Mouse (Mus musculus): ENCODE measurements around the gene Hes3. TPM values are rescaled to one million over a fixed set of nuclear protein-coding genes. Genes with fewer than 3 reads are reported as not detected.

Gene Hes3
- polyA plus RNA-seq (2014; fragmentation: Nextera tagmentation; extraction: Ambion mirVana) = 1.6 and 2.3 TPM in 2 replicates

GRCm38 (mm10) chr4:152291562-152291961, at the start of gene Hes3:
Gene Hes3 (minus strand): TSS chr4:152291662.
- Histone ChIP-seq H3K4me1 (ENCODE audit: control insufficient read depth, insufficient read depth, low read length) (peaks cover 59% of the 10 kb centered on the region), H3K4me3 (ENCODE audit: low read depth, low read length) (peak within 1 kb of the TSS; percentile 23), H3K9me3 (ENCODE audit: control insufficient read depth, low read length) (no peaks in the 10 kb centered on the region), H3K27me3 (ENCODE audit: control insufficient read depth, insufficient read depth, low read length) (peaks cover 56% of the 10 kb centered on the region), H3K4me2 (ENCODE audit: low read depth) (peak within 1 kb of the TSS; percentile 47), H3K27ac (ENCODE audit: low read depth, low read length) (no peak within 1 kb of the TSS), H3K9ac (ENCODE audit: low read length) (peak within 1 kb of the TSS; percentile 45), H3K36me3 (ENCODE audit: control insufficient read depth, insufficient read depth, low read length) (no peaks in the 10 kb centered on the region)
- WGBS = 21% methylated on average over 6 of the region's 6 CpGs
- DNase-seq (ENCODE audit: low spot score) (no peak), ATAC-seq (ENCODE audit: insufficient read depth, low FRiP score, low TSS enrichment) (no peak)

DNA sequence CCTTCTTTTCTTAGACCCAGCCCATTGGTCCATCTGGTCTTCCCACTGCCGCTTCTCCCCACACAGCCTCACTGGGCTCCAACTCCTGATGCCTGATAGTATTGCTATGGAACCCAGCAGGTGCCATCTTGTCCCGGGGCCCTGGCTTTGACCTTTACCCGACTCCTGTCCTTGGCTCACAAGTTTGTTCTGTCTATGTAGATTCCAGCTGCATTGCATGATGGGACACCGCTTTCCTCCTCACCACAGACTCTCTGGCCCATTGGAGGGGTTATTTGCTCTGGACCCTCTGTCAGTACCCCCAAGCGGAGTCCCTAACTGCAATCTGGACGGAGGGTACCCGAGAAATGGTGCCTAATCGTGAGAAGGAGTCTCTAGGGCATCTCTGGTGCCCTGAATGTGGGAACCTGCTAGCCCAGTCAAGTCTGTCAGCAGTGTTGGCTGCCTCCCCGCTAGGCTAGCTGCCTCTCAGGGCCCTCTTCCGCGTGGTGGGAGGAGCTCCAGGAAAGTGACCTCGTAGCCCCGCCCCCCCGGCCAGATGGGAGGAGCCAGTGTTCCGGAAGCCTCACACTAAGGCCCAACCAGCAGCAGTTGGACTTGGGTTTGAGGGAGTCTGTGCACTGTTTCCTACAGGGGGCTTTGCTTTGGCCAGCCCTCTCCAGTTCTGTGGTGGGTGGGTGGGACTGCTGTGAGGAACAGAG, 49.3 kb upstream of the Hes3 start:
- Histone ChIP-seq H3K4me2 (ENCODE audit: low read depth) (no peak overlapping the region), H3K27ac (ENCODE audit: low read depth, low read length) (no peak overlapping the region), H3K9ac (ENCODE audit: low read length) (no peak overlapping the region), H3K4me3 (ENCODE audit: low read depth, low read length) (no peak overlapping the region), H3K9me3 (ENCODE audit: control insufficient read depth, low read length) (no peaks in the 10 kb centered on the region), H3K36me3 (ENCODE audit: control insufficient read depth, insufficient read depth, low read length) (no peaks in the 10 kb centered on the region), H3K4me1 (ENCODE audit: control insufficient read depth, insufficient read depth, low read length) (peaks cover 14% of the 10 kb centered on the region), H3K27me3 (ENCODE audit: control insufficient read depth, insufficient read depth, low read length) (peaks cover 40% of the 10 kb centered on the region)
- 32% methylated on average over 15 of the region's 15 CpGs for WGBS
- DNase-seq (ENCODE audit: low spot score) (no peak), ATAC-seq (ENCODE audit: insufficient read depth, low FRiP score, low TSS enrichment) (no peak)

GRCm38 (mm10) chr4:152339293-152339790, 47.9 kb upstream of the Hes3 start:
- H3K4me3 ChIP-seq (ENCODE audit: low read depth, low read length) = peak overlapping the region; percentile 54
- H3K4me2 ChIP-seq (ENCODE audit: low read depth) = peak overlapping the region; percentile 95
- H3K9me3 ChIP-seq (ENCODE audit: control insufficient read depth, low read length) = no peaks in the 10 kb centered on the region
- peaks cover 14% of the 10 kb centered on the region for H3K4me1 ChIP-seq (ENCODE audit: control insufficient read depth, insufficient read depth, low read length)
- H3K36me3 ChIP-seq (ENCODE audit: control insufficient read depth, insufficient read depth, low read length) = peaks cover under 1% of the 10 kb centered on the region; the same call in 1 of the 2 replicates
- ATAC-seq (ENCODE audit: insufficient read depth, low FRiP score, low TSS enrichment) (no peak), DNase-seq (ENCODE audit: low spot score) (no peak)
- peaks cover 40% of the 10 kb centered on the region for H3K27me3 ChIP-seq (ENCODE audit: control insufficient read depth, insufficient read depth, low read length)
- WGBS = 1% methylated on average over 20 of the region's 26 CpGs
- peak overlapping the region; percentile 60 for H3K9ac ChIP-seq (ENCODE audit: low read length)
- no peak overlapping the region for H3K27ac ChIP-seq (ENCODE audit: low read depth, low read length)

- H3K4me3 ChIP-seq (ENCODE audit: low read depth, low read length) = peak within 1 kb of the TSS; percentile 54
- peak within 1 kb of the TSS; percentile 95 for H3K4me2 ChIP-seq (ENCODE audit: low read depth)
- H3K4me1 ChIP-seq (ENCODE audit: control insufficient read depth, insufficient read depth, low read length) = peaks cover 14% of the 10 kb centered on the region
- H3K27me3 ChIP-seq (ENCODE audit: control insufficient read depth, insufficient read depth, low read length) = peaks cover 40% of the 10 kb centered on the region
- peaks cover 3% of the 10 kb centered on the region; the same call in 1 of the 2 replicates for H3K36me3 ChIP-seq (ENCODE audit: control insufficient read depth, insufficient read depth, low read length)
- H3K27ac ChIP-seq (ENCODE audit: low read depth, low read length) = no peak within 1 kb of the TSS
- DNase-seq (ENCODE audit: low spot score) (no peak), ATAC-seq (ENCODE audit: insufficient read depth, low FRiP score, low TSS enrichment) (0 out of 2 replicates have a peak, but pooled peaks have one; percentile 21)
- H3K9me3 ChIP-seq (ENCODE audit: control insufficient read depth, low read length) = no peaks in the 10 kb centered on the region
- peak within 1 kb of the TSS; percentile 60 for H3K9ac ChIP-seq (ENCODE audit: low read length)
- WGBS = 1% methylated on average over 43 of the region's 120 CpGs
Measured at GRCm38 (mm10) chr4:152338419-152339292, 47.2 kb upstream of the Hes3 start, which contains the start of gene Chd5. Gene Chd5 (plus strand): TSS chr4:152338651.

DNA sequence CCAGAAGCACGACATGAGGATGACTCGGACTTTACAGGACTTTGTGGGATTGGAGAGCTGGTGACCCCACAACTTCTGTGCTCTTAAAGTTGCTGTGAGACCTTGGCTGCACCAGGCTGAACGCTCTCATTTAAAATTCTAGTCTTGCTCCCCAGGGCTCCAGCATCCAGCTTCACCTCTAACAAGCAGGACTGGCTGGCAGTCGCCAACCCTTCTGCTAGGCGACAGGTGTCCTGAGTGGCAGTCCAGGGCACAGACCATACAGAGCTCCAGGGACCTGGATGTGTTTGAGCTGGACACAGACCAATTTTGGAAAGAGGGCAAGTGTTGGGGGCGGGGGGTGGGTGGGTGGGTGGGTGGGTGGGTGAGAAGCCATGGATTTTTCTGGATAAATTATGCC, 46.3 kb upstream of the Hes3 start:
- Histone ChIP-seq H3K4me3 (ENCODE audit: low read depth, low read length) (no peak overlapping the region), H3K4me2 (ENCODE audit: low read depth) (no peak overlapping the region), H3K9me3 (ENCODE audit: control insufficient read depth, low read length) (no peaks in the 10 kb centered on the region), H3K9ac (ENCODE audit: low read length) (no peak overlapping the region), H3K4me1 (ENCODE audit: control insufficient read depth, insufficient read depth, low read length) (peaks cover 14% of the 10 kb centered on the region), H3K36me3 (ENCODE audit: control insufficient read depth, insufficient read depth, low read length) (peaks cover 9% of the 10 kb centered on the region), H3K27me3 (ENCODE audit: control insufficient read depth, insufficient read depth, low read length) (peaks cover 40% of the 10 kb centered on the region), H3K27ac (ENCODE audit: low read depth, low read length) (no peak overlapping the region)
- DNase-seq (ENCODE audit: low spot score) = no peak
- WGBS = 28% methylated on average over 6 of the region's 6 CpGs
- ATAC-seq (ENCODE audit: insufficient read depth, low FRiP score, low TSS enrichment) = no peak

- Histone ChIP-seq H3K27ac (ENCODE audit: low read depth, low read length) (no peak overlapping the region), H3K27me3 (ENCODE audit: control insufficient read depth, insufficient read depth, low read length) (peaks cover 14% of the 10 kb centered on the region), H3K4me3 (ENCODE audit: low read depth, low read length) (no peak overlapping the region), H3K4me2 (ENCODE audit: low read depth) (no peak overlapping the region), H3K9ac (ENCODE audit: low read length) (no peak overlapping the region), H3K9me3 (ENCODE audit: control insufficient read depth, low read length) (no peaks in the 10 kb centered on the region), H3K36me3 (ENCODE audit: control insufficient read depth, insufficient read depth, low read length) (peaks cover 27% of the 10 kb centered on the region), H3K4me1 (ENCODE audit: control insufficient read depth, insufficient read depth, low read length) (peaks cover 2% of the 10 kb centered on the region; the same call in 1 of the 2 replicates)
- WGBS = 94% methylated on average over 12 of the region's 12 CpGs
- ATAC-seq (ENCODE audit: insufficient read depth, low FRiP score, low TSS enrichment) (no peak), DNase-seq (ENCODE audit: low spot score) (no peak)
Measured at GRCm38 (mm10) chr4:152333587-152333986, 42.1 kb upstream of the Hes3 start.

DNA sequence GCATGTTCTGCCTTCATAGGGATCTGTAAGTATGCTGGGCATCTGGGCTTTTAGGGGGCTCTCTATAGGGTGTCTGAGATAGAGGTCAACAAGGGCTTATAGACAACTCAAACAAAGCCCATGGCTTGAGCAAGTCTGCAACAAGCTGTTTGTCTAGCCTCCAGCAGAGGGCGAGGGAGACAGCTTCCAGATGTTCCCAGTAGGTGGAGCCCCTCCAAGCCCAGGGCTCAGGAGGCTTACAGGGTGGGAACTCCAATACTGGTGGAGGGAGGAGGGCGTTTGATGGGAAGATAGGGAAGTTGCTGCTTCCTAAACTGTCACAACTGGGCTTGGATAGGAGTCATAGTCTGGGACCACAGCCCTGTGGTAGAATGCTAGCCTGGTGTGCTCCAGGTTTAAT, 41.5 kb upstream of the Hes3 start:
- Histone ChIP-seq H3K36me3 (ENCODE audit: control insufficient read depth, insufficient read depth, low read length) (peaks cover 27% of the 10 kb centered on the region), H3K4me2 (ENCODE audit: low read depth) (no peak overlapping the region), H3K9ac (ENCODE audit: low read length) (no peak overlapping the region), H3K4me3 (ENCODE audit: low read depth, low read length) (no peak overlapping the region), H3K27me3 (ENCODE audit: control insufficient read depth, insufficient read depth, low read length) (peaks cover 7% of the 10 kb centered on the region), H3K9me3 (ENCODE audit: control insufficient read depth, low read length) (no peaks in the 10 kb centered on the region), H3K27ac (ENCODE audit: low read depth, low read length) (no peak overlapping the region), H3K4me1 (ENCODE audit: control insufficient read depth, insufficient read depth, low read length) (no peaks in the 10 kb centered on the region)
- DNase-seq (ENCODE audit: low spot score) (peak; percentile 78), ATAC-seq (ENCODE audit: insufficient read depth, low FRiP score, low TSS enrichment) (peak; percentile 45; the same call in 1 of the 2 replicates)
- 41% methylated on average over 2 of the region's 2 CpGs for WGBS

GRCm38 (mm10) chr4:152328691-152329090, 37.2 kb upstream of the Hes3 start:
- Histone ChIP-seq H3K36me3 (ENCODE audit: control insufficient read depth, insufficient read depth, low read length) (peaks cover 23% of the 10 kb centered on the region), H3K9ac (ENCODE audit: low read length) (no peak overlapping the region), H3K9me3 (ENCODE audit: control insufficient read depth, low read length) (no peaks in the 10 kb centered on the region), H3K4me1 (ENCODE audit: control insufficient read depth, insufficient read depth, low read length) (peaks cover 8% of the 10 kb centered on the region; the same call in 1 of the 2 replicates), H3K4me2 (ENCODE audit: low read depth) (no peak overlapping the region), H3K27ac (ENCODE audit: low read depth, low read length) (no peak overlapping the region), H3K4me3 (ENCODE audit: low read depth, low read length) (no peak overlapping the region), H3K27me3 (ENCODE audit: control insufficient read depth, insufficient read depth, low read length) (no peaks in the 10 kb centered on the region)
- DNase-seq (ENCODE audit: low spot score) = no peak
- no peak for ATAC-seq (ENCODE audit: insufficient read depth, low FRiP score, low TSS enrichment)
- WGBS = 87% methylated on average over 6 of the region's 6 CpGs

All from neural tube, embryonic 11.5 days (tissue).